Mouse (Mus musculus) cortical plate, adult 2 months (tissue): ENCODE results near the gene Hsph1.

Source experiments
- CTCF ChIP-seq: fragments of 200-500 bp; IDR thresholded peaks from 2 replicates; pipeline ENCODE4 v1.5.1; 2011; ENCODE audit warnings: mild to moderate bottlenecking, control low read depth, low read length; ENCODE audit not compliant: insufficient read depth; ENCODE audit errors: extremely low read depth
- POLR2A ChIP-seq: fragments of 200-500 bp; IDR thresholded peaks from 2 replicates; pipeline ENCODE4 v1.6.1; 2011; ENCODE audit warnings: mild to moderate bottlenecking, low read length, control low read depth; ENCODE audit not compliant: insufficient read depth; ENCODE audit errors: extremely low read depth

DNA sequence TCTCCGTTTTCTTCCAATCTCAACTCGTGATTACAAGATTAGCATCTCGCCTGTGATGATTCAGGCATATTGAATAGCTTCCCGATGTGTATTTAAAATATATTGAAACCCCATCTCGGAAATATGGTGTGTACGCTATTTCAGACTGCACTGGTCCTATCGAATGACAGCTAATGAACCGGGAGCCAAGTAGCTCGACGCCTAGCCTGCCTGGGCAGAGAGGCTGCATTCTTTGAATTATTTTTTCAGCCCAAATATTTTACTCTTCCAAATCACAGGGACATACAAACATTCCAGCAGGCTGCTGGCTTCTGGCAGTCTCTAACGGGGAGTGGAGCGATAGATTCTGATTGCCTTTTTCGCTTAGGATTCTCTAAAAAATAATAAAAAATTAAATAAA, 67.2 kb downstream of the Hsph1 start:
- TF ChIP-seq CTCF (no peak), POLR2A (no peak)
